Mouse (Mus musculus): ENCODE measurements around the gene 5730455P16Rik.
"Not testable (repeated sequence)": the region's sequence is repeated elsewhere in the genome, so short reads cannot be mapped to it uniquely, and the experiment has no call there.

DNA sequence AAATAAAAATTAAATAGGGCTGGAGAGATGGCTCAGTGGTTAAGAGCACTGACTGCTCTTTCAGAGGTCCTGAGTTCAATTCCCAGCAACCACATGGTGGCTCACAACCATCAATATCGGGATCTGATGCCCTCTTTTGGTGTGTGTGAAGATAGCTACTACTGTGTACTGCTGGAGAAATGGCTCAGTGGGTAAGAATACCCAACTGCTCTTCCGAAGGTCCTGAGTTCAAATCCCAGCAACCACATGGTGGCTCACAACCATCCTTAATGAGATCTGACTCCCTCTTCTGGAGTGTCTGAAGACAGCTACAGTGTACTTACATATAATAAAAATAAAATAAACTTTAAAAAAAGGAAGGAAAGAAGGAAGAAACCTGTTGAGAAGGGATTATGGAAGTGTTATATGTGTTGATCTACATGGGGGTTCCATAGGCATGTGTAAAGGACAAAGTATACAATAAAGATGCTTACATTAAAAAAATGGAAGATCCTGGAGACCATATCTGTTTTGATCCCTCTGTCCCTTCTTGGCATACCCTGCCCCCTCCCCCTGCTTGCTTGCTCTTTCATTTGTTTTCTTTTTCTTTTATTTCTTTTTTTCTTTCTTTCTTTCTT, 726 bp upstream of the 5730455P16Rik start:
- TF ChIP-seq GATA1, TAL1 (IDR thresholded peaks at IDR 0.05; ENCODE audit: low read length): not testable (repeated sequence)
